Mouse (Mus musculus) right cerebral cortex, adult 18-20 months (tissue): Measurements from ENCODE around the gene Klc2.

Source experiments
- DNase-seq: peaks from one replicate; pipeline ENCODE4 v3.0.0; 2022; ENCODE audit warnings: mixed read lengths

The Klc2 gene

DNA sequence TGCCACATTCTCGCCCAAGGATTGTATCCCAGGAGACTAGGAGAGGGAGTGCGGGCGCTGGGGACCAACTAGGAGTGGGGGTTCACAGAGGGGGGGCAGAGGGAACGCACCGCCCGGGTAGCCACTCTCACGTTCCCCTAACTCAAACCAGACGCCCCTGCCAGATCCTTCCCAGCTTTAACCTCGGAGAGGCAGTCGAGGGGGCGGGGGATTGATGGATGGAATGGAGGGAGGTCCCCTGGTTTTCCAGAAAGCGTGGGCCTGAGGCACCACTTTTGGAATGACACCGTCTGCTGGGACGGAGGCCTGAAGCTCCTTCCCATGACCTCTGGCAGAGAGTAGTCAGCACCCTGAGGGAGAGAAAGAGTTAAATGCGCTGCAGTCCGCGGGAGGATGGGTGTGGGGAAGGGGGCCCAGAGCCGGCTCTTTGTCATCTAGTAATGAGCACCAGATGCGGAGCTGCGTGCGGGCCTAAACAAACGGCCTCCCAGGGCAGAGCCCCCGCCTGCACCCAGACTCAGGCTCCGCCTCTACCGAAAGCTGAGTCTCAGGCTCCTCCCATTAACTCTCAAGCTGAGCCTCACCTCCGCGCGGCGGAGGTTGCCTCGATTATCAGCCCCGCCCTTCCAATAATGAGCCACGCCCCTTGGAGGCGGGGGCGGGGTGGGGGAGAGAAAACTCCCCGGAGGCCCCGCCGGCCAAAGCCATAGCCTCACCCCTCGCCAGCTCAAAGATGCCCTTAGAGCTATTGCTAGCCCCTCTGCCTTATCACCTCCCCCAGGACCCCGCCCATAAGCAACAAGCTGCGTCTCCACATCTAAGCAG is 46.6 kb downstream of the Klc2 start:
- no peak for DNase-seq

DNA sequence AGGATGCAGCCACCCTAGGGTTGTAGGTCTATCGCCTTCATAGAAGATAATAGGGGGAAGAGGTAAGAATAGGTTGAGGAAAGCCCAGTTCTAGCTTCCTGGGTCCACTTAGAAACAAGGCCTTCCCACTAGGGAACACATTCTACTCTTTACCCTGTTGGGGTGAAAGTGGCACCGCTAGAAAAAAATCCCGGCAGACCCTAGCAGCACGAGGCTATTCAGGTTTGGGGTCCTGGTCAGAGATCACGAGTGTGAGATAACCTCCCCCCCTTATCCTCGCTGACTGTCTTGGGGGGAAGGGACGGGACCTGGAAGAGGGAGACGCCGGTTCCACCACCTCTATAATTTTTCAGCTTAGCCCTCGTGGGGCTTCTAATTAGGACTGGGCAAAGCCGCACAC is 47.3 kb downstream of the Klc2 start:
- DNase-seq: no peak

DNA sequence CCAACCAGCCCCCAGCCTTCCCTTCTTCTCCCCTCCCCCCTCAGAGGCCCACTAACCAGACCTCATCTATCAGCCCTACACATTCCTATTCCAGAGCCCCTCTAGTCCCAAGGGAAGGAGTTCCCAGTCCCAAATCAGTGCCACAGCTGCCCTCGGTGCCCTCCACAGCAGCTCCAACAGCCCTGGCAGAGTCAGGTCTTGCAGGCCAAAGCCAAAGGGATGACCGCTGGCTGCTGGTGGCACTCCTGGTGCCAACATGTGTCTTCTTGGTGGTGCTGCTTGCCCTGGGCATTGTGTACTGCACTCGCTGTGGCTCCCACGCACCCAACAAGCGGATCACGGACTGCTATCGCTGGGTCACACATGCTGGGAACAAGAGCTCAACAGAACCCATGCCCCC is 48.4 kb downstream of the Klc2 start:
- no peak for DNase-seq

DNA sequence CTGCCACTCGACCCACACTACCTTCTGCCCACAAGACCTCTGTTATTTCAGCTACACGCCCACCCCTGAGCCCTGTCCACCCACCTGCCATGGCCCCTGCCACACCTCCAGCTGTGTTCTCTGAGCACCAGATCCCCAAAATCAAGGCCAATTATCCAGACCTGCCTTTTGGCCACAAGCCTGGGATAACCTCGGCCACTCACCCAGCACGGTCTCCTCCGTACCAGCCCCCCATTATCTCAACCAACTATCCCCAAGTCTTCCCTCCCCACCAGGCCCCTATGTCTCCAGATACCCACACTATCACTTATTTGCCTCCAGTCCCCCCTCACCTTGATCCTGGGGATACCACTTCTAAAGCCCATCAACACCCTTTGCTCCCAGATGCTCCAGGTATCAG is 48.9 kb downstream of the Klc2 start:
- no peak for DNase-seq

DNA sequence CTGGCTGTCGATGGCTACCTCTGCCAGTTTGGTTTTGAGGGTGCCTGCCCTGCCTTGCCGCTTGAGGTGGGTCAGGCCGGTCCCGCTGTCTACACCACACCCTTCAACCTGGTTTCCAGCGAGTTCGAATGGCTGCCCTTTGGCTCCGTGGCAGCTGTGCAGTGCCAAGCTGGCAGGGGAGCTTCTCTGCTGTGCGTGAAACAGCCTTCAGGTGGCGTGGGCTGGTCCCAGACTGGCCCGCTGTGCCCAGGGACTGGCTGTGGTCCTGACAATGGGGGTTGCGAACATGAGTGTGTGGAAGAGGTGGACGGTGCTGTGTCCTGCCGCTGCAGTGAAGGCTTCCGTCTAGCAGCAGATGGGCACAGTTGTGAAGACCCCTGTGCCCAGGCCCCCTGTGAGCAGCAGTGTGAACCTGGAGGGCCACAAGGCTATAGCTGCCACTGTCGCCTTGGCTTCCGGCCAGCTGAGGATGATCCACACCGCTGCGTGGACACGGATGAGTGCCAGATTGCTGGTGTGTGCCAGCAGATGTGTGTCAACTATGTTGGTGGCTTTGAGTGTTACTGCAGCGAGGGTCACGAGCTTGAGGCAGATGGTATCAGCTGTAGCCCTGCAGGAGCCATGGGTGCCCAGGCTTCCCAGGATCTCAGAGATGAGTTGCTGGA is 49.7 kb downstream of the Klc2 start:
- no peak for DNase-seq

DNA sequence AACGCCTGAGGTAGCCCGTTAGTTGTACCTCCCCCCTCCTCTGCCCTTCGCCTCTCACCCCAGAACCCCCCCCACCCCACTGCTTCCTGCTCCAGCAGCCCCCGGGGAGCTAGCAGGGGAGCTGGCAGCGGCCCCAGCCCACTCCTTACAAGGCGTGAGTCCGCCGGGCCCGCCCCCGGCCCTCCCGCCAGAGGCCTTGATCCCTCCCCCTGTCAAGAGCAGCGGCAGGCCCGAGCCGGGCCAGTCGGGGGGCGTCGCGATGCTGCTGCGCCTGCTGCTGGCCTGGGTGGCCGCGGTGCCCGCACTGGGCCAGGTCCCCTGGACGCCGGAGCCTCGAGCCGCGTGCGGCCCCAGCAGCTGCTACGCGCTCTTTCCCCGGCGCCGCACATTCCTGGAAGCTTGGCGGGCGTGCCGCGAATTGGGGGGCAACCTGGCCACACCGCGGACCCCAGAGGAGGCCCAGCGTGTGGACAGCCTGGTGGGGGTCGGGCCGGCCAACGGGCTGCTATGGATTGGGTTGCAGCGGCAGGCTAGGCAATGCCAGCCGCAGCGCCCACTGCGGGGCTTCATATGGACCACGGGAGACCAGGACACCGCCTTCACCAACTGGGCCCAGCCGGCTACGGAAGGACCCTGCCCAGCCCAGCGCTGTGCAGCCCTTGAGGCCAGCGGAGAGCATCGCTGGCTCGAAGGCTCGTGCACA is 50.3 kb downstream of the Klc2 start, which contains the start of gene Cd248:
Gene Cd248, plus strand, starts transcription at position 212 of the 703 bp plus-strand sequence.
- no peak for DNase-seq

DNA sequence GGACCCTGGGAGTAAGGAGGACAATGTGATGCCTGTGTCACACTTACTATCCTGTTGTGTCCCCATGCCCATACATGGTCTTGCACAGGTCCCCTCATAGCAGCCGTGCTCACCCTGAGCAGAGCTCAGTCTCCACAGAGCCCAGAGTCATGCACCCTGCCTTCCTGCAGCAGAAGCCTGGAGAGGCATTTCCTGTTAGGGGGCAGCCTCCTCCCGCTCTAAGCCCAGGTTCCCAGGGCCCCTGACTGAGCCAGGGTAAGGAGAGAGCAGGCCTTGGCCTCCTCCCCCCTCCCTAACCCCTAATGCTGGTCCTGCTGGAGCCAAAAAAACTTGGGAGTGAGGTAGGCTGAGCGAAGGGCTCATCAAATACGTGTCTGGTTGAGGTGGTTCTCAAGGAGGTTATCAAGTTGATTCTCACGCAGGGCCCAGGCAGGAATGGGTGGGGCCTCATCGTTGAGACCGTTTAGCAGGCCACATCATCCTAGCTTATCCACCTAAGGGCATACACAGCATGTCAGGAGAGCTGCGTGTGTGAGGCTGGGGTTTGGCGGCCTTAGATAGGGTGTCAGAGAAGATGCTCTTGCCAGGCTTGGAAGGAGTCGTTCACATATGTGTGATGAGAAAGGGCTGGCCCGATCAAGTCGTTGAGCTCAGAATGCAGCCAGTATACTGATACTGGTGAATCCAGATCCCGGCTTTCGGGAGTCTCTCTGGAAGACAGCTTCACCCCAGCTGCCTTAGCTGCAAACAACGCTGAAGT is 51.1 kb downstream of the Klc2 start:
- DNase-seq: no peak

DNA sequence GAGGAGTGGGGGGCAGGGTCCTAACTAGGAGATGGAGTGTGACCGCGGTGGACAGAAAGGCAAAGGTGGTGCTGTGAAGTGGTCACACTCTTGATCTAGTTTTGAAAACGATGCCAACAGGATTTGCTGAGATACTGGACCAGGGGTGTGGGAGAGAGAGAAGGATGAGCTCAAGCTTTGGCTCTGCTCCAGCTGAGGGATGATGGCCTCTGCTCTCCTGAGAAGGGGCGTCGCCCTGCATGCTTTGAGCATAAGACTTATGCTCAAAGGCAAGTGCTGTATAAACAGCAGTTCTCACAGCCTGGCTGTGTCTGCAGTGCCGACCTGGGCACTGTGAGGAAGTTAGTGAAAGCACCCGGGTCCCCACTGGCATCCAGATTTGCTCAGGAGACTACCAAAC is 53.3 kb downstream of the Klc2 start:
- no peak for DNase-seq

DNA sequence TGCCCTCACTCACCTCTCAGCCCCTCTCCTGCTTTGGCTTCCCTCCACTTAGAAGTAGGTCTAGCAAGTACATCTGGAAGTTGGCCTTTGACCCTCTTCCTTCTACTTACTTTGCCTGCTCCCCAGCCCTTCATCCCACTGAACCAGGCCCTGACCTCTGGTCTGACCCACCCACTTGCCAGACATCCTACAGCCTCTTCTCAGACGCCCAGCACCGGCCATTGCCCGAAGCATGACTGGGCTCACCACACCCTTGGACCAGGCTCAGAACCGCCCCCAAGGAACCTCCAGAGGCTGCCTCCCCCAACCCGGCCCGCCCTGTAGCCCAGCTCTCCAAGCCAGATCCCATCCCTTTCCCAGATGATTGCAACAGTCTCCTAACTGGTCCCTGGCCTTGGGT is 55.9 kb downstream of the Klc2 start:
- DNase-seq: no peak

DNA sequence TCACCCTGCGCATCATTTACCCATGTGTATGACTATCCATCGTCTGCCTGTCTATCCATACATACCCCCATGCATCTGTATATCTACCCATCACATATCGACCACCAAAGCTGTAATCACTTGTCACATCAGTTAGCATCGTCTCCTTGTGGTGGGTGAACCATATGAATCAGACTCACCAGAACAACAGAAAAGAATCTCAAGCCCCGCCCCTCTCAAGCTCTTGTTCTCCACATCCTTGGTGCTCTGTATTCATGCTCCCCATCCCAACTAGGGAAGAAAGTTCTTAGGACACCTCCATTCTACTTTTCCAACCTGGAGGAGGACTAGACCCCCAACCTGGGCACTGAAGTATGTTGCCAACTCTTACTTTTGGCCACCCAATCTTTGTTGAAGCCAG is 56.3 kb downstream of the Klc2 start:
- DNase-seq: no peak

DNA sequence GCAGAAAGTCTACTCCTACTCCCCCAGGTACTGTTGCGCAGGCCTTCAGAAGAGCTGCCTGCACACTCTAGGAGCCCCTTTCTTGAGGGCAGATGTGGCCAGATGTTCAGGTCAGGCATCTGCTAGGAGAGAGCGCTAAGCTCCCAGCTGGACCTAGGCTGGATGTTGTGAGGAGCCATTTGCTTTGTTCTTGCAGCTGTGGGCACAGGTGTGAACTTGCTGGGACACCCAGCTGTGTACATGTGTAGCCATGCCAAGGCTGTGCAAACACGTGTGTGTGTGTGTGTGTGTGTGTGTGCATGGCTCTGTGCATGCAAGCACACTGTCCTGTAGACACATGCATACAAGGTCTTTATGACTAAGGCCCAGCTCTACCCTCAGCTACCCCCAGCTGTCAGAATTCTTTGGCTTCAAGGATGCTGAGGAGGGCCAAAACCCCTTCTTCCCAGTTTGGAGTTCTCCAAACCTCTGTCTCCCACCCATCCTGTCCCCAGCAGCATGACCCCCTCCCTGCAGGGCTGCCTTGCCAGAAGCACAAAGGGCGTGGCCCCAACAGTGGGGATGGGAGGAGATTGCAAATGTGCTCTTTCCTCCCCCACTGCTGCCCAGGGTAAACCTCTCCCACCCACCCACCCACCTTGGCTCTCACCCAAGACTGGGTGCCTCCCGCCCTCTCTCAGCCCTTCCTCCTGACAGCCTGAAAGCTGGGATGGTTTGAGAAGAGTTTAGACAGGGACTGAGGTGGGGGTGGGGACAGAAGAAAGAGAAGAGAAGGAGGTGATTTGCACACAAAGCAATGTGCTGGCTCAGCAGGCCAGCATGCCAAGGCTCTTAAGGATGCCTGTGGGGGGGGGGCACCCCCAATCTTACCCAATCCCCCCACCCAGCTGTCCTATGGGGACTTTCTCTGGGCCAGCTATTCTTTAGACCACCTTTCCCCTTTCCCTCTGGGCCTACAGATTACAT is 57.7 kb downstream of the Klc2 start:
- no peak for DNase-seq

DNA sequence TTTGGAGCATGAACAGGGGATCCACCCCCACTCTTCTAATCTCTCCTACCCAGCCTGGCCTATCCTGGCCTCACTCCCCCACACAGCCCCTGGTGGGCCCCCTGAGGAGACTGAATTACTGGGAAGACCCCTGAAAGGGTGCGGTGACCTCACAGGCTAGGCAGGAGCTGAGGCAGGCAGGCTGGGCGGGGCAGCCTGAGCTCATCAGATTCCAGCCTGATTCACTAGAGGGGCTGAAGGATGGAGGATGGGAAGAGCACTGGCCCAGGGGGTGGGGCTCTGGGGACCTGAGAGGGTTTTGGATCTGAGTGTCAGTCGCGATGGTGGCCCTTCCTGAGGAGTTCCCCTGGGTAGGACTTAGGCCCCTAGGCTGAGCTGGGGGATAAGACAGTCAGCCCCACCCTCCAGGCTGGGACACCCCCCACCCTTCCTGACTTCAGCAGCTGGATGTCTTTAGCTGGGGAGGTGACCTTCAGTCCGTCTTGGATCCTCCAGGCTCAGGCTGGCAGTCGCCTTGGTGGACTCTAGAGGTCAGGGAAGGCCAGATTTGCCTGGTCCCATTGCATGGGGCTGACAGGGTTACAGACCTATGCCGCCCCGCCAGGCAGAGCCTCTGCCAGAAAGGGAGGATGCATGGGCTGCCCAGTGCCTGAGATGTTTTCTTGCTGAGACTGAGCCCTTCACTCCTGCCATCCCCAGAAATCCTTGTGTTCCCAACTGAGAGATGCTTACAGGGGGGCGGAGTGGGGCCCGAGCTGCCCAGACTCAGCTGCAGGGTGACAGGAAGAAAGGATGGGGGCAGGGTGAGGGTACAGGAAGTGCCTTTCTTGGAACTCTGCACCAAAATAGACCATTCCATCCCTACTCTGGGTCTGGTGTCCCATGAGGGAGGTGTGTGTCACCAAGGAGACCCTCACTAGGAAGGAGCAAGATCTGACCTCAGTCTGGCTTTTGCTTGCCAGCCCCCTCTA is 59.3 kb downstream of the Klc2 start:
- no peak for DNase-seq

DNA sequence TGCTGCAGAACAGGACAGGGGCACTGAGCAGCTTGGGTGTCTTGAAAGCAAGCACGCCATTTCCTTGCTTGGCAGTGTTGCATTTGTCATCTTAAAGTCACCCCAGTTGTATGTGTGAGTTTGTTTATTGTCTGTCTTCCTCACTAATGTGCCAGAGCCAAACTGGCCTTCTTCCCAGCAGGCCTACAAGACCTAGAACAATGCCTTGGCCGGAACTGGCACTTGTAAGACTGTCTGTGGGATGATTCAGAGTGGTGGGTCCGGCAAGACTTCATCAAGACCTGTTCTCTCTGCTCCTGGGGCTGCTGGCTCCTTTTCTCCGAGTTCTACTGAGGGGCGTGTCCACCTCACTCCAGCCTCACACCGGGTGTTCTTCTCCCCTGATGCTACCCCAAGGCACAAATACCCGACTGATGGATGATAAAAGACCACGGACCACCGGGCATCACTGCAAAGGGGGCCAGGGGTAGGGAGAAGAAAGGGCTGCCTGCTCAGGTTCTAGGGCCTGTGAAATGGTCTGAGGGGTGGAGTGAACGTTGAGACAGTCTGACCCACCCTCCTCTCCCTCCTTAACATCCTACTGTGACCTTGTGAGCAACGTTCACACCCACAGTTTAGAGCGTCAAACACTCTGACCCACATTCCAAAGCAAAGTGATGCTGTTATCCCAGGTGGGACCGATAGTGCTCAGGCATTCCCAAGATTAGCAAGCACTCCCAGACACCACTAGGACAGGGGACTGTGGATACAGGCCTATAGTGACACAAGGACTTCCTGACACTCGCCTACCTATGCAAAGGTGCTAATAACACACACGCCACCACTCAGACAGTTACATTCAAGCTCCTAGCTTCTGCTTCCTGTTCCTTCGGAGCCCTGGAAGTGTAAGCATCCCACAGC is 60.2 kb downstream of the Klc2 start:
- DNase-seq: no peak
